8 mouse cellular contexts compared by ENCODE assay signal in genomic region chr11:80476222-80477189, GRCm38 (mm10). TPM values are rescaled to one million over a fixed set of nuclear protein-coding genes. Genes with fewer than 3 reads are reported as not detected.
DNase-seq lines count a peak whose midpoint lies in the region; ATAC-seq lines count a peak whose summit lies in the region.

Gene Cdk5r1 (plus strand): TSS chr11:80477023.

- peak; percentile 91 for DNase-seq in T-cell, adult 2 months (ENCODE audit: low spot score)
- peak; percentile 97 to 98 for DNase-seq in cerebellum, postnatal 10 days
- DNase-seq in frontal cortex, postnatal 10 days (ENCODE audit: low spot score in 2 of 2), result peak; percentile 88 to 93
- DNase-seq in layer of hippocampus, postnatal 25 days (ENCODE audit: extremely low spot score in 1 of 2, low spot score in 1 of 2), result peak; percentile 78 to 91
- DNase-seq in lung, postnatal 14 days, result peak; percentile 80
- DNase-seq in retina, adult 2 months (ENCODE audit: low read depth, low spot score), result peak; percentile 86
- DNase-seq in thymus, postnatal 25 days, result peak; percentile 96

- H3K36me3 ChIP-seq in hindbrain, embryonic 12.5 days, result peaks cover 23% of the 10 kb centered on the region

- peak within 1 kb of the TSS; percentile 98 for H3K27ac ChIP-seq in hindbrain, embryonic 12.5 days

- peaks cover 26% of the 10 kb centered on the region for H3K27me3 ChIP-seq in hindbrain, embryonic 12.5 days

- no peaks in the 10 kb centered on the region for H3K9me3 ChIP-seq in hindbrain, embryonic 12.5 days (replicated peaks)

- peak within 1 kb of the TSS; percentile 88 for H3K4me2 ChIP-seq in hindbrain, embryonic 12.5 days (replicated peaks)

- H3K4me1 ChIP-seq in hindbrain, embryonic 12.5 days, result peaks cover 35% of the 10 kb centered on the region

- WGBS in hindbrain, embryonic 12.5 days, result under 1% methylated on average over 60 of the region's 116 CpGs

- ATAC-seq in hindbrain, embryonic 12.5 days (ENCODE audit: low FRiP score), result peak; percentile 90

- H3K9ac ChIP-seq in hindbrain, embryonic 12.5 days, result peak within 1 kb of the TSS; percentile 95

- H3K4me3 ChIP-seq in hindbrain, embryonic 12.5 days, result peak within 1 kb of the TSS; percentile 72

RNA-seq across cellular contexts. Expression of gene Cdk5r1, which starts in this region (rescaled TPM):
- 76.3 and 77.3 TPM in 2 replicates for polyA plus RNA-seq in hindbrain, embryonic 12.5 days (2016; fragmentation: Nextera tagmentation; extraction: Ambion mirVana)
- 100 to 1,000 TPM; 233 to 240 TPM for total RNA-seq in layer of hippocampus, postnatal 25 days (2021)

Comparison
In these comparisons a context has a peak if more than half of its experiments do, and no peak if none do; other contexts are left out.
1. Peak in every context shown above with its lines: DNase-seq, ATAC-seq, H3K4me3 ChIP-seq and H3K27ac ChIP-seq.